Mouse (Mus musculus) WW6 (cell line): Measurements from ENCODE around the gene Amn.

ENCODE experiments used
- DNase-seq: peaks from one replicate; pipeline ENCODE4 v3.0.0-alpha.2; 2013; ENCODE audit warnings: low read depth, low spot score

The Amn gene

GRCm38 (mm10) chr12:111270629-111271277 lies at the start of gene Amn:
Gene Amn (plus strand): TSS chr12:111271095.
- no peak for DNase-seq

DNA sequence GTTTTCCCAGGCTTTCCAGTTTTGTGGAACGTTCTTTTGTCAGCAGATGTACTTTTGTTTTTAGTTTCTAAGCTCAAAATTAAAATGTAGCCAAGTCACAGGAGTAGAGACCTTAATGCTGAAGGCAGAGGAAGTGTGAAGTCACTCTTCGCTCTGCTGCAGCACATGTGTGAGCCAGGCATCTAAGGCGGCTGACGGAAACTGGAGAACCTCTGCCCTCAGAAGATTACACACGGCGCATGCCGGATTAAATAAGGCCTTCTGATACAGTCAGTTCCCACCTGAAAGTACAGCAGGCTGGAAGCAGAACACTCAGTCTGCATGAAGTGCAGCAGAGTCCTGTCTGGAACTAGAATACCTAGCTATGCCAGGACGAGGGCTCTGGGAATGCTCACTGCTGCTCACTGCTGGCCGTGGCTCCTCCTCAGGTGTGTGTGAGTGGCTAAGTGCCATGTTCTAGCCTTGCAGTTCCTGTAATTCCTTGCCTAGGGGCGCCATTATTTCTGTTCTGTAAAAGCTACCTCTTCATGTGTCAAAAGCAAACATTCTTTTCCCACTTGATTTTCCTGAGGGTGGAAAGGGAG lies 45.6 kb upstream of the Amn start:
- DNase-seq = no peak

DNA sequence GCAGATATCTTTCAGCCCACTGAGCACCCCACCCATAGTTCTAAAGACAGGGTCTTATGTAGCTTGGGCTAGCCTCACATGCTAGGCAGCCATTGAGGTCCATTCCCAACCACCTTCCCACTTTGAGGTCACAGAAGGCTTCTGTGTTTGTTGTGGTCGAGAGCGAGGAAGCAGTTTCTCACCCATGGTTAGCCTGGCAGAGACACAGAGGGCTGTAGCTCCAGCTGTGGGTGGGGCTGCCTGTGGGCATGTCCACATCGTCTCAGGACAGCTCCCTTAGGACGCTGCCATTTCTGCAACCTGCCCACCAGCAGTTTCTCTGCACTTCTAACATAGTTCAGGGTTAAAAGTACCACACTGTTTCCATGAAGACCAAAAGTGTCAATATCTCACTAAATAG lies 43.5 kb upstream of the Amn start:
- no peak for DNase-seq

- DNase-seq = no peak
Measured at GRCm38 (mm10) chr12:111228488-111228887, 42.4 kb upstream of the Amn start.

GRCm38 (mm10) chr12:111230793-111231192 lies 40.1 kb upstream of the Amn start:
- DNase-seq = no peak

GRCm38 (mm10) chr12:111233798-111234197 lies 37.1 kb upstream of the Amn start:
- no peak for DNase-seq

GRCm38 (mm10) chr12:111234383-111234782 lies 36.5 kb upstream of the Amn start:
- DNase-seq = no peak

GRCm38 (mm10) chr12:111235631-111236030 lies 35.3 kb upstream of the Amn start:
- no peak for DNase-seq

DNA sequence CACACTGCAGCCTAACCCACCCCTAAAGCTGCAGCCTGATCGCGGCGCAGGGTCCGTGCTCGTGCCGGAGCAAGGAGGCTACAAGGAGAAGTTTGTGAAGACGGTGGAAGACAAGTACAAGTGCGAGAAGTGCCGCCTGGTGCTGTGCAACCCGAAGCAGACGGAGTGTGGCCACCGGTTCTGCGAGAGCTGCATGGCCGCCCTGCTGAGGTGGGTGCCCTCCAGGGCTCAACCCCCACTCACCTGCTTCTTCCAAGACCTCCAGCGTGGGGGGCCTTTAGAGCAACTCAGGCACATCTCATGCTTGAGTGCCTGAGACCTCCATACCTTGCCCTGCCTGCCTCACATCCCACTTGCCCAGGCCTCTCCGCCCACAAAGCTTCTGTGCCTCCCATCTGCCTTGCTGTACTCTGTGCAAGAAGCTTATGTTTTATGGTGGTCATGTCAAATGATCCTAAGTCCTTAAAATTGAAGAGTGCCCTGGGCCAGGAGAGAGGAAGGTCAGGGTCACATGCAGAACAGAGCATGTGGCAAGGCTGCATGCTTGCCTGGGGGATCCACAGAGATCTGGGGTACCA lies 33.2 kb upstream of the Amn start:
- no peak for DNase-seq

- no peak for DNase-seq
Measured at GRCm38 (mm10) chr12:111238345-111238744, 32.5 kb upstream of the Amn start.

DNA sequence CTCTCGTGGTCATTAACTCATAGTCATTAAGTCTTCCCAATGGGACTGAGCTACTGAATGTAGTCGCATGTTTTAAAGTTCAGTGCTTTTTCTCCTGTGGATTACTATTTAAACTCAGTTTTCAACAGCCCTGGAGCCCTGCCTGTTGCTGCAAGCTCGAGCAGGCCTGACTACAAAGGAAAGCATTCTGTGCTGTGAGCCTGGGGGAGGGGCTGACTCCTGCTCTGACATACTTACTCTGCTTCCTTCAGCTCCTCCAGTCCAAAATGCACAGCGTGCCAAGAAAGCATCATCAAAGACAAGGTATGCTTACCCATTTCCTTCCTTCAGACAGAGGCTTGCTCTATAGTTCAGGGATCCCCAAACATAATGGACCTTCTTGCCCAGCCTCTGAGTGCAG lies 32.1 kb upstream of the Amn start:
- no peak for DNase-seq

DNA sequence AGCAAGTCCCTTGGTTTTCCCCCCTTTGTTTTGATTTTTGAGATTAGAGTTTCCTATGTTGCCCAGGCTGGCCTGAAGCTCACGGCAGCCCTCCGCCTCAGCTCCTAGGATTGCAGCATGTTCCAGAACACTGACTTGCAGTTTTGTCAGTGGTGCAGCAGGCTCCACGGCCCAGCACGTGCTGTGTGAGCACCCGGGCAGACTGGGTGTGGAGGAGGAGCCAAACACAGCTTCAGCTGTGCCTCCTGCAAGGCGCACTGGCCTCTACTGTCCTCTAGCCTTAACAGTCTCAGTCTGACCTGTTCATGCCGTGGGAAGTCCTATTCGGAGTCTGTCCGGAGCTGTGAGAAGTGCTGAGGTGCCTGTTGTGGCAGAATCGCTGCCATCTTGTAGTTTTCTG lies 31.0 kb upstream of the Amn start:
- DNase-seq = no peak

DNA sequence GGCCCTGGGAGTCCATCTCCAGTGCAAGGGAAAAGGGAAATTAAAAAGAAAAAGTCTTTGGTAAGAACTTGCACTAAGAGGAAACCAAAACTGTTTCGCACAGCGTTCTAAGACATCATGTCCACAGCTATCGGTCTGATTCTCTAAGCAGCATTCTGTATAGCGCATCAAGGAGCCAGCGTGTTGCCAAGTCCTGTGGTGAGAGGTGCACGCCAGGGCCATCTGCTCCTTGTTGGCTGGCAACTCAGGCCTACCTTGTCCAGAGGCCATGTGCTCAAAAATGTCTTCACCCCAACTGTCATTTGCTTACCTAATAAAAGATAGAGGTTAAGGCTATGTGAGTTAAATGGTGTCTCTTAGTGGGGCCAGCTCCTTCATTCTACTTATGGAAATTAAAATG lies 29.0 kb upstream of the Amn start:
- DNase-seq = no peak

- DNase-seq = no peak
Measured at GRCm38 (mm10) chr12:111242346-111242745, 28.5 kb upstream of the Amn start.

DNA sequence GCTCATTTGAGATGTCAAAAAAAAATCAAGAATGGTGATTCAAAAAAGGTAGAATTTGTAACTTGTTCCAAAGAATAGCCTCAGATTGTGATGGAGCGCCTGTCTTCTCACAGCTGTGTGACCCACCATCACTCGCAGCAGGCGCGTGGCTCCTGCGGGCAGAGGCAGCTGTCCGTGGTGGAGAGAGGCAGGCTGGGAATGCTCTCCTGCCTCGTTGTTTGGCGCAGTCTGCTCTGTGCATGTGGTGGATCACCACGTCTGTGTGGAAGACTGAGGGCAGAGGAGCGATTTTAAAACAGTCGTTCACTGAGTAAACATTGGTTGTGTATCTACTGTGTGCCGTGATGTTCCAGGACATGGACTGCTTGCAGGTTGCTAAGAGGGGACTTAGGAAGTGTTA lies 27.2 kb upstream of the Amn start:
- no peak for DNase-seq

DNA sequence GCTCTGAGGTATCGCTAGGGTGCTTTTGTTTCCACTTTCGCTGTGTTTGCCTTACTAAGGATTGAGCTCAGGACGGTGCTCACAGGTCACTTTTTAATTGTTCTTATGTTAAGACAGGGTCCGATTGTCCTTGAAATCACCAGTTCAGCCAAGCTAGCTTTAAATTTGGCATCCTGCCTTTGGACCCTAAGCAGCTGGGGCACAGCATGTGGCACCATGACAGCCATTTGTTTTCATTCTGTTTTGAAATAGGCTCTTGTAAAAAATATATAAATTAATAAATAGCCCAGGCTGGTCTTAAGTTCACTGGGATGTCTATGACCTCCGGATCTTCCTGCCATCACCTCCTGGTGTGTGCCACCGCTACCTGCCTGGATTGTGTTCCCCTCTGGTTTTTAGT lies 25.8 kb upstream of the Amn start:
- DNase-seq = no peak

DNA sequence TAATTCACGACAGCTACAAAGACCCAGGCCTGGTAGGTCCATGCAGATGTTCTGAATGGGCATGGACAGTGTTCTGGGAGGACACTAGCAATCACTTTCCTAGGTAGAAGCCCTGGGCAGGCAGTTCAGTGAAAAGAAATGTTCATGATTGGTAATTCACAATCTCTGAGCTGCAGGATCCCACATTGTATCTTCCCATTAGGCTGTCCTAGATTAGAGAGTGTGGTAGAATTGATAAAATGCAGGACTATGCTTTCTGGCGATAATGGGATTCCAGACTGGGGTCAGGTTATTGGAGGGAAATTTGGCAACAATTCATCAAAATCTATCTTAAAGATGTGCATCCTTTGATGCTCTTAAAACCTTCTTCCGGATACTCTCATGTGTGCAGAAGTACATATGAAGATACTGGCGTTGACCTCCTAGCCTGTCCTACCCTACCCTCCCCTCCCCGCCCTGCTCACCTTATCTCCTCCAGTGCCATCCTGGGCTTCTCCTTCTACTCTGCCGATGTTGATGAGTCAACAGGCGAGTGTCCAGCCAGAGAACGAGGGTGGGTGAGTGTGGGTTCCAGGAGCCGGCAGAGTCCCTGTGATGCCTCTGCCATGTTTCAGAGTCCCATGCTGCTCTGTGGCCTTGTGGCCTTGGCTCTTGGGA lies 24.0 kb upstream of the Amn start:
- no peak for DNase-seq

DNA sequence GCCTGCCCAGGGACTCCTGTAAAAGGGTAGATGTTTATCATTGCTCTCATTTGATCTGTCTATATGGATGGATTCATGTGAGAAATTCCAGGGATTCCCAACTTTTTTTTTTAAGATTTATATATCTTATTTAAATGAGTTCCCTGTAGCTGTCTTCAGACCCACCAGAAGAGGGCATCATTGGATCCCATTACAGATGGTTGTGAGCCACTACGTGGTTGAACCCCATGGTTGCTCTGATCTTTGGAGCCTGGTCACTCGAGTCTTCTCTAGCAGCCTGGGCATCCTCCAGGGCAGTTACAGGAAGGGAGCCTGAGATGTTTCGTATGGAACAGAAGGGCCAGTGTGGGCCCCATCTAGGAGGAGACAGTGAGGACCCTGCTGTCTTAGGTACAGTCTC lies 21.8 kb upstream of the Amn start:
- no peak for DNase-seq

- no peak for DNase-seq
Measured at GRCm38 (mm10) chr12:111250116-111250515, 20.8 kb upstream of the Amn start.

GRCm38 (mm10) chr12:111251227-111251626 lies 19.7 kb upstream of the Amn start:
- no peak for DNase-seq

DNA sequence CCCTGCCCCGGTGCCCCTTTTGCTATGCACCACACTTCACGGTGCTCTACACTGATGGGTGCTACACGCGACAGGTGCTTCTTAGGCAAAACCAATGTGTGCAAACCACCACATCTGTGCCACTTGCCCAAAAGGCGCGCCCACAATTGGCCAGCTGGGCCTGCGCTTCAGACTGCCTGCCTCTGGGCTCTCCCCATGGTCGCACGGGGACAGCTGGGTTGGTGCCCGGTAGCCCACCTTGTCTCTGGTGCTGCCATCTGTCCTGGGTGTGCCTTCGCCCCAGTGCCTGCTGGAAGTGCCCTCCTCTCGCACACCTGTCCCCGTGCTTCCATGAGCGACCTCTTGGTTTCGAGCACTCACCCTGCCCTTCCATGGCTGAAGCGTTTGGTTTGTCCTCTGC lies 7.2 kb upstream of the Amn start:
- DNase-seq = no peak

DNA sequence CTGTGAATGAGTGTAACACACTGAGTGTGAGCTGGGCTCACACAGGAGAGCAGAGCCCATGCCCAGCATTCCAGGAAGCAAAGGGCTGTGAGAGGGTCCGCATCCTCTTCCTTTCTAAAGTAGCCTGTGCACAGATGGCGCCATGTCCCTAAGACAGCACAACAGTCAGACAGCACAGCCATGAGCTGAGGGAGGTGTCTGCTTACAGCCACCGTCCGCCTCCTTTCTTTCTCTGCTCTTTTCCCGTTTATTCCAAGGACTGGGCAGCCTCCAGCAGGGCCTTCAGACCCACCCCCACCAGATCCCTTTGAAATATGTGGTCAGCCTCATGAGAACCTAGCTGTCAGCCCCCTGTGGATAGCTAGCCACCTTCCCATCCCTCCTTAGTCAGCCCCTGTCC lies 5.7 kb upstream of the Amn start:
- no peak for DNase-seq

- no peak for DNase-seq
Measured at GRCm38 (mm10) chr12:111266592-111266991, 4.3 kb upstream of the Amn start.
